Mouse (Mus musculus) liver, embryonic 13.5 days (tissue): Measurements from ENCODE around the gene Plpp3. TPM values are rescaled to one million over a fixed set of nuclear protein-coding genes. Genes with fewer than 3 reads are reported as not detected.

Experiments used
- ATAC-seq: fragments of 200-750 bp; cut with Nextera tagmentation; 2 replicates; pipeline ENCODE4 v1.8.0; 2017; ENCODE audit warnings: low read depth, mild to moderate bottlenecking, moderate number of reproducible peaks, moderate library complexity
- DNase-seq: peaks from one replicate; pipeline ENCODE4 v3.0.0; 2022
- H3K27ac ChIP-seq: fragments of 300-500 bp; sonication (generic); 2 replicates; pipeline ENCODE4 v1.5.1; 2015; ENCODE audit warnings: moderate library complexity, mild to moderate bottlenecking, inconsistent platforms
- H3K27me3 ChIP-seq: fragments of 300-500 bp; sonication (generic); 2 replicates; pipeline ENCODE4 v1.6.1; 2015; ENCODE audit warnings: mild to moderate bottlenecking, inconsistent platforms
- H3K36me3 ChIP-seq: fragments of 300-500 bp; sonication (generic); 2 replicates; pipeline ENCODE4 v1.6.1; 2015; ENCODE audit warnings: mild to moderate bottlenecking, inconsistent platforms
- H3K4me1 ChIP-seq: fragments of 300-500 bp; sonication (generic); replicated peaks from 2 replicates; pipeline ENCODE4 v1.6.1; 2015; ENCODE audit warnings: inconsistent platforms
- H3K4me2 ChIP-seq: fragments of 300-500 bp; sonication (generic); 2 replicates; pipeline ENCODE4 v1.6.1; 2015; ENCODE audit warnings: inconsistent platforms, mild to moderate bottlenecking, moderate library complexity
- H3K4me3 ChIP-seq: fragments of 300-500 bp; sonication (generic); replicated peaks from 2 replicates; pipeline ENCODE4 v1.5.1; 2015; ENCODE audit warnings: mild to moderate bottlenecking, inconsistent platforms
- H3K9ac ChIP-seq: fragments of 300-500 bp; sonication (generic); 2 replicates; pipeline ENCODE4 v1.6.1; 2015; ENCODE audit warnings: mild to moderate bottlenecking, inconsistent platforms
- H3K9me3 ChIP-seq: fragments of 300-500 bp; sonication (generic); replicated peaks from 2 replicates; pipeline ENCODE4 v1.6.1; 2016; ENCODE audit warnings: inconsistent platforms
- WGBS: fragments of 180-500 bp; shearing (Covaris S2); methylation state at CpG from one replicate; pipeline ENCODE4 v1.1.7; 2015; ENCODE audit not compliant: insufficient replicate concordance; 5-methylcytosine and 5-hydroxymethylcytosine counted together
- polyA plus RNA-seq: library from polyadenylated mRNA; unstranded; fragments of >200 nt; fragmentation: Nextera tagmentation; extraction: Ambion mirVana; gene quantifications from 2 replicates; pipeline ENCODE4 v1.2.1, GENCODE M21; 2015

The Plpp3 gene
- polyA plus RNA-seq, 1 experiment from 2014 or later = 11.7 TPM

- no peaks in the 10 kb centered on the region for H3K27me3 ChIP-seq
- DNase-seq = no peak
- H3K36me3 ChIP-seq = no peaks in the 10 kb centered on the region
- H3K9me3 ChIP-seq = no peaks in the 10 kb centered on the region
- no peak overlapping the region for H3K27ac ChIP-seq
- no peak overlapping the region for H3K4me2 ChIP-seq
- 48% methylated on average over 5 of the region's 5 CpGs for WGBS
- peaks cover 37% of the 10 kb centered on the region for H3K4me1 ChIP-seq
- H3K4me3 ChIP-seq = no peak overlapping the region
- no peak for ATAC-seq
- no peak overlapping the region for H3K9ac ChIP-seq
These were observed 35.5 kb downstream of the Plpp3 start for GRCm38 (mm10) chr4:105192665-105193064.

- Histone ChIP-seq H3K9ac (no peak overlapping the region), H3K9me3 (no peaks in the 10 kb centered on the region), H3K4me3 (no peak overlapping the region), H3K36me3 (no peaks in the 10 kb centered on the region), H3K4me2 (no peak overlapping the region), H3K27me3 (no peaks in the 10 kb centered on the region), H3K4me1 (peaks cover 26% of the 10 kb centered on the region), H3K27ac (no peak overlapping the region)
- 72% methylated on average over 9 of the region's 9 CpGs for WGBS
- DNase-seq = no peak
- ATAC-seq = no peak
These were observed 38.1 kb downstream of the Plpp3 start for GRCm38 (mm10) chr4:105195256-105195655.

- H3K27ac ChIP-seq = no peak overlapping the region
- no peak overlapping the region for H3K9ac ChIP-seq
- H3K27me3 ChIP-seq = no peaks in the 10 kb centered on the region
- H3K9me3 ChIP-seq = no peaks in the 10 kb centered on the region
- DNase-seq = no peak
- 68% methylated on average over 9 of the region's 9 CpGs for WGBS
- peaks cover 26% of the 10 kb centered on the region for H3K4me1 ChIP-seq
- H3K4me3 ChIP-seq = no peak overlapping the region
- no peak for ATAC-seq
- no peaks in the 10 kb centered on the region for H3K36me3 ChIP-seq
- no peak overlapping the region for H3K4me2 ChIP-seq
These were observed 39.0 kb downstream of the Plpp3 start for GRCm38 (mm10) chr4:105196099-105196498.

GRCm38 (mm10) chr4:105196993-105197765 is 40.0 kb downstream of the Plpp3 start:
- no peak overlapping the region for H3K9ac ChIP-seq
- ATAC-seq (no peak), DNase-seq (no peak)
- H3K27ac ChIP-seq = no peak overlapping the region
- no peaks in the 10 kb centered on the region for H3K9me3 ChIP-seq
- H3K4me1 ChIP-seq = peaks cover 19% of the 10 kb centered on the region
- H3K27me3 ChIP-seq = no peaks in the 10 kb centered on the region
- no peak overlapping the region for H3K4me2 ChIP-seq
- no peak overlapping the region for H3K4me3 ChIP-seq
- no peaks in the 10 kb centered on the region for H3K36me3 ChIP-seq
- WGBS = 66% methylated on average over 9 of the region's 9 CpGs

GRCm38 (mm10) chr4:105198696-105199095 is 41.5 kb downstream of the Plpp3 start:
- no peaks in the 10 kb centered on the region for H3K36me3 ChIP-seq
- no peak for DNase-seq

GRCm38 (mm10) chr4:105199345-105199744 is 42.2 kb downstream of the Plpp3 start:
- WGBS = 72% methylated on average over 8 of the region's 8 CpGs
- no peak overlapping the region for H3K9ac ChIP-seq
- H3K9me3 ChIP-seq = no peaks in the 10 kb centered on the region
- ATAC-seq (no peak), DNase-seq (no peak)
- H3K4me2 ChIP-seq = no peak overlapping the region
- no peak overlapping the region for H3K27ac ChIP-seq
- no peaks in the 10 kb centered on the region for H3K36me3 ChIP-seq
- no peak overlapping the region for H3K4me3 ChIP-seq
- peaks cover 14% of the 10 kb centered on the region for H3K4me1 ChIP-seq
- no peaks in the 10 kb centered on the region for H3K27me3 ChIP-seq

More at GRCm38 (mm10) chr4:105198696-105199095, 41.5 kb downstream of the Plpp3 start:
- ATAC-seq = no peak
- Histone ChIP-seq H3K9ac (no peak overlapping the region), H3K27ac (no peak overlapping the region), H3K4me1 (peaks cover 15% of the 10 kb centered on the region), H3K27me3 (no peaks in the 10 kb centered on the region), H3K9me3 (no peaks in the 10 kb centered on the region), H3K4me3 (no peak overlapping the region), H3K4me2 (no peak overlapping the region)
- WGBS = 75% methylated on average over 5 of the region's 5 CpGs

- no peak for DNase-seq
- 58% methylated on average over 14 of the region's 14 CpGs for WGBS
- ATAC-seq = no peak
These were observed 43.7 kb downstream of the Plpp3 start for GRCm38 (mm10) chr4:105200624-105201524.

DNA sequence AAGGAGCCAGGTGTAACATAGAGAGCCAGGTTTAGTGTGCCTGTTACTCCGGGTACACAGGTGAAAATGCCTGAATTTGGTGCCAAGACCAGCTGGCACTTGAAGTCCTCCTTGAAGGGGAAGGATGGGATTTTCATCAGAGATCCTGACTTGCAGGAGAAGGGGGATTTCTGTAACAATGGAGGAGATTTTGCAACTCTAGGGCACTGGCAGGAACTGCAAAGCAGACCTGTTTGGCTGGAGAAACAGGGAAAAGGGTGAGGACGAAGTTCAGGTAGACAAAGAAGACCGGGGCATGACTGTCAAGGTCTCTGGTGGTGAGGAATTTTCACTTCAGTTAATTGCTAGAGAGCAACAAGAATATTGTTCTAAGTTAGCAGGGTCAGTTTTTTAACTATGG is 45.3 kb downstream of the Plpp3 start:
- WGBS = 69% methylated on average over 3 of the region's 3 CpGs
- no peak for ATAC-seq
- Histone ChIP-seq H3K4me1 (peaks cover 21% of the 10 kb centered on the region), H3K36me3 (no peaks in the 10 kb centered on the region), H3K9ac (no peak overlapping the region), H3K9me3 (no peaks in the 10 kb centered on the region), H3K27ac (no peak overlapping the region), H3K4me3 (no peak overlapping the region), H3K4me2 (no peak overlapping the region), H3K27me3 (no peaks in the 10 kb centered on the region)
- no peak for DNase-seq

More at GRCm38 (mm10) chr4:105200624-105201524, 43.7 kb downstream of the Plpp3 start:
- Histone ChIP-seq H3K4me1 (peaks cover 13% of the 10 kb centered on the region), H3K27ac (no peak overlapping the region), H3K9ac (no peak overlapping the region), H3K27me3 (no peaks in the 10 kb centered on the region), H3K4me3 (no peak overlapping the region), H3K4me2 (no peak overlapping the region), H3K36me3 (no peaks in the 10 kb centered on the region), H3K9me3 (no peaks in the 10 kb centered on the region)

GRCm38 (mm10) chr4:105203303-105203761 is 46.2 kb downstream of the Plpp3 start:
- peaks cover 21% of the 10 kb centered on the region for H3K4me1 ChIP-seq
- no peaks in the 10 kb centered on the region for H3K36me3 ChIP-seq
- H3K9ac ChIP-seq = no peak overlapping the region
- H3K9me3 ChIP-seq = no peaks in the 10 kb centered on the region
- ATAC-seq (no peak), DNase-seq (no peak)
- WGBS = 76% methylated on average over 2 of the region's 2 CpGs
- H3K4me2 ChIP-seq = no peak overlapping the region
- H3K4me3 ChIP-seq = no peak overlapping the region
- no peak overlapping the region for H3K27ac ChIP-seq
- H3K27me3 ChIP-seq = no peaks in the 10 kb centered on the region

DNA sequence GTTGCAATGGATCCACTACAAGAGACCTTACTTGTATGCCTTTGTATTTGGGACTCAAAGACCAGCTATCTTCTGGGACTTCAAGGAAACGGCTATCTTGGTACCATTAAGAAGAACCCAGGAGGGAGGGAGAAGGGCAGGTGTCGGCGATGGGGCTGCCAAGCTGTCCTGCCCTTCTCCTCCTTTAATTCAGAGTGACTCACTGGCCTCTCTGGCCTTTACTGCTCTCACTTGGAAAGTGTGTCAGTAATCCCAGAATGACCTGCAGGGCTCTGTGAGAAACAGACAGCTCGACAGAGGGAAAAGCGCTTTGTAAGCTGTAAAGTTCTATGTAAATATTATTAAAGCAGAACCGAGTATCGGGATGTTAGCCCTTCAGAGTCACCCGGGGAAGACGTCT is 46.9 kb downstream of the Plpp3 start:
- H3K9ac ChIP-seq = no peak overlapping the region
- DNase-seq (no peak), ATAC-seq (no peak)
- H3K27me3 ChIP-seq = no peaks in the 10 kb centered on the region
- no peak overlapping the region for H3K27ac ChIP-seq
- no peak overlapping the region for H3K4me2 ChIP-seq
- WGBS = 58% methylated on average over 9 of the region's 9 CpGs
- no peaks in the 10 kb centered on the region for H3K9me3 ChIP-seq
- H3K36me3 ChIP-seq = no peaks in the 10 kb centered on the region; the same call in 1 of the 2 replicates
- peaks cover 21% of the 10 kb centered on the region for H3K4me1 ChIP-seq
- H3K4me3 ChIP-seq = no peak overlapping the region

DNA sequence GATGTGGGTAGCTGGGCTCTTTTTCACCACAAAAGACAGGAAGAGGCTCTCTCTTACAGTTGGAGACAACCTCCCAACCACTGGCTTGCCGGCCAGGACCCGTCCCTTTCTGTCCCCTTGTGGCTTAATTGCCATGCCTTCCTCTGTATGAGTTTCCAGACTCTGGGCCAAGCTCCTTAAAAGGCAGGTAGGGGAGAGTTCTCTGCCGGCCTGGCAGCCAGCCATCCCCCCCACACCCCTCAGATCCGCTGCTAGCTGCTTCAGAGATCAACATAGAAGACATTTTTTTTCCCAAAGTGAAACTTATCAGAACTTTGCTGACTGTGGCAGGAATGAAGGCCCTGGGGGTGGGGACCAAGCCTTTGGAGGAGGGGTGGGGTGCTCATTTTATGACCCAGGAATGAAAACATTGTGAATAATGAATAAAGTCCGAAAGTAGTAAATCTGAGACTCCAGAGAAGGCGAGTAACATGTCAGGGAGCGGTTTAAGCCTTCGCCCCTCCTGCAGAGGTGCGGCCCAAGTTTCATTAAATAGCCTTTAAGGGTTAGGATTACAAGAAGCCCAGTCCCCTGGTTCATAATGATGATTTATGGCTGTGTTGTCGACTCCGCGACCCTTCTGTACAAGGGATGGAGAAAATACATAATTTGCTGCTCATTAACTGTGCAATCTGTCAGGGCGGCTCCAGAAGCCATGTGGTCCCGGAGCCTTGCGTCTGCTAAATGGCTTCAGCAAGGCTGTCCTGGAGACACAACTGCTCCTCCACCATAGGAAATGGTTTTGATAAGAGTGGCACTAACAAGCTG is 48.1 kb downstream of the Plpp3 start:
- Histone ChIP-seq H3K9me3 (no peaks in the 10 kb centered on the region), H3K27ac (no peak overlapping the region), H3K27me3 (no peaks in the 10 kb centered on the region), H3K36me3 (no peaks in the 10 kb centered on the region; the same call in 1 of the 2 replicates), H3K4me3 (no peak overlapping the region), H3K4me2 (no peak overlapping the region), H3K4me1 (peaks cover 21% of the 10 kb centered on the region), H3K9ac (no peak overlapping the region)
- WGBS = 54% methylated on average over 15 of the region's 15 CpGs
- ATAC-seq (no peak), DNase-seq (no peak)
